Mouse (Mus musculus): ENCODE measurements around the gene Fam180a. TPM values are rescaled to one million over a fixed set of nuclear protein-coding genes. Genes with fewer than 3 reads are reported as not detected.

The Fam180a gene
- polyA plus RNA-seq, 1 experiment from 2014 or later, result 0.47 TPM

DNA sequence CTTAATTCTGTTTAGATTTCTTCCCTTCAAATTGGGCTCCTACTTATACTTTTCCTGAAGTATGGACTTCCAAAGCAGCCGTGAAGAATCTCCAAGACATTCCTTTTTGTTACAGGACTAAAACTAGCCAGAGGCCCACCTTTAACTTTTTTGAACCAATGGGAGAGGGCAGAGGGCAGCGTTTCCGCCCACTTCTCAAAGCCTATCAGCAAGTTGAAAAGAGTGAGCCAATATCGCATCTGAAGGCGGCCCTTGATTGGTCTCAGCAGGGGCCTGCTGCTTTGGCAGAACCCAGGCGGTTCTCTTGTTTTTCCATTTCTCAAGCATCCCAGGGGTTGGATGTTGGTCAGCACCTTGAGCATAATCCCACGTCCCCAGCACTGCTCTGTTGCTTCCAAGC, 17.9 kb downstream of the Fam180a start, which contains the start of gene Slc13a4:
Slc13a4 (minus strand) TSS at position 95 of the 400 bp plus-strand sequence.
- no peaks in the 10 kb centered on the region for H3K9me3 ChIP-seq (replicated peaks)

GRCm38 (mm10) chr6:35307136-35307535, 18.8 kb downstream of the Fam180a start:
- Histone ChIP-seq H3K27me3 (no peaks in the 10 kb centered on the region), H3K9me3 (replicated peaks) (no peaks in the 10 kb centered on the region), H3K27ac (no peak overlapping the region), H3K36me3 (no peaks in the 10 kb centered on the region), H3K9ac (no peak overlapping the region), H3K4me2 (no peak overlapping the region), H3K4me3 (replicated peaks) (no peak overlapping the region), H3K4me1 (no peaks in the 10 kb centered on the region)
- ATAC-seq (replicated peaks; ENCODE audit: low FRiP score), result no peak
- WGBS, result 75% methylated on average over 13 of the region's 13 CpGs

More for the DNA sequence above, 17.9 kb downstream of the Fam180a start, which contains the start of gene Slc13a4:
- no peak for ATAC-seq (replicated peaks; ENCODE audit: low FRiP score)
- Histone ChIP-seq H3K27ac (no peak within 1 kb of the TSS), H3K4me3 (replicated peaks) (no peak within 1 kb of the TSS), H3K36me3 (no peaks in the 10 kb centered on the region), H3K4me1 (no peaks in the 10 kb centered on the region), H3K4me2 (no peak within 1 kb of the TSS), H3K27me3 (no peaks in the 10 kb centered on the region), H3K9ac (no peak within 1 kb of the TSS)
- 44% methylated on average over 7 of the region's 7 CpGs for WGBS

DNA sequence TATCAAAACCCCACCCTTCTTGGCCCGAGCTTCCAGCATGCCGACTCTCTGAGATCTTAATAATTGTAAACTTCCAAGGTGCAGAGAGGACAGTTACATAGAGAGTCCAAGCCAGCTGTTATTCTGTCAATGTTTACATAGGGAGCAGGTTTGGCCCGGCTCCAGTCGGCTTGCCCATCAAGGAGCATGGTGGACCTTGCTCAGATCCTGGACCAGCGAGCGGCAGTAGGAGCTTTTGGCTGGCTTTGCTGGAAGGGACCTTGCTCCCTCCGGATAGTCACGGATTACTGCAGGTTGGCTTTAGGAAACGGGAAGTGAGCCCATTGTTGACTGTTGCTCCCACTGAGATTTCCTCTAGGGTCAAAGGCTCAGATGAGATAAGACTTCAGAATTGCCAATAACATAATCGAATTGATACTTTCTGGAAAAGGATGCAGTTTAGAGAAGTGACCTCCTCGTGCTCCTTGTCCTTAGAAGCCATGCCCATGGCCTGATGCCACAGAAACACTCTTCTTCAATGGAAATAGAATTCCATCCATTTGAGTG, 22.5 kb downstream of the Fam180a start:
- ATAC-seq (replicated peaks; ENCODE audit: low FRiP score), result peak; percentile 75
- H3K9ac ChIP-seq, result no peak overlapping the region
- H3K4me1 ChIP-seq, result no peaks in the 10 kb centered on the region
- H3K27me3 ChIP-seq, result no peaks in the 10 kb centered on the region
- H3K9me3 ChIP-seq (replicated peaks), result no peaks in the 10 kb centered on the region
- H3K36me3 ChIP-seq, result no peaks in the 10 kb centered on the region
- H3K27ac ChIP-seq, result no peak overlapping the region
- 76% methylated on average over 11 of the region's 11 CpGs for WGBS
- H3K4me3 ChIP-seq (replicated peaks), result no peak overlapping the region
- H3K4me2 ChIP-seq, result no peak overlapping the region

GRCm38 (mm10) chr6:35302581-35302980, 23.4 kb downstream of the Fam180a start:
- 94% methylated on average over 7 of the region's 7 CpGs for WGBS
- H3K36me3 ChIP-seq, result no peaks in the 10 kb centered on the region
- H3K4me1 ChIP-seq, result no peaks in the 10 kb centered on the region
- ATAC-seq (replicated peaks; ENCODE audit: low FRiP score), result no peak
- H3K9me3 ChIP-seq (replicated peaks), result no peaks in the 10 kb centered on the region
- H3K27me3 ChIP-seq, result no peaks in the 10 kb centered on the region
- H3K9ac ChIP-seq, result no peak overlapping the region
- H3K4me2 ChIP-seq, result no peak overlapping the region
- H3K27ac ChIP-seq, result no peak overlapping the region
- H3K4me3 ChIP-seq (replicated peaks), result no peak overlapping the region

GRCm38 (mm10) chr6:35298323-35298722, 27.6 kb downstream of the Fam180a start:
- Histone ChIP-seq H3K9me3 (replicated peaks) (no peaks in the 10 kb centered on the region), H3K27me3 (no peaks in the 10 kb centered on the region), H3K4me2 (no peak overlapping the region), H3K9ac (no peak overlapping the region), H3K4me1 (peaks cover 5% of the 10 kb centered on the region), H3K27ac (no peak overlapping the region), H3K4me3 (replicated peaks) (no peak overlapping the region), H3K36me3 (no peaks in the 10 kb centered on the region)
- ATAC-seq (replicated peaks; ENCODE audit: low FRiP score), result no peak
- WGBS, result 80% methylated on average over 6 of the region's 6 CpGs

DNA sequence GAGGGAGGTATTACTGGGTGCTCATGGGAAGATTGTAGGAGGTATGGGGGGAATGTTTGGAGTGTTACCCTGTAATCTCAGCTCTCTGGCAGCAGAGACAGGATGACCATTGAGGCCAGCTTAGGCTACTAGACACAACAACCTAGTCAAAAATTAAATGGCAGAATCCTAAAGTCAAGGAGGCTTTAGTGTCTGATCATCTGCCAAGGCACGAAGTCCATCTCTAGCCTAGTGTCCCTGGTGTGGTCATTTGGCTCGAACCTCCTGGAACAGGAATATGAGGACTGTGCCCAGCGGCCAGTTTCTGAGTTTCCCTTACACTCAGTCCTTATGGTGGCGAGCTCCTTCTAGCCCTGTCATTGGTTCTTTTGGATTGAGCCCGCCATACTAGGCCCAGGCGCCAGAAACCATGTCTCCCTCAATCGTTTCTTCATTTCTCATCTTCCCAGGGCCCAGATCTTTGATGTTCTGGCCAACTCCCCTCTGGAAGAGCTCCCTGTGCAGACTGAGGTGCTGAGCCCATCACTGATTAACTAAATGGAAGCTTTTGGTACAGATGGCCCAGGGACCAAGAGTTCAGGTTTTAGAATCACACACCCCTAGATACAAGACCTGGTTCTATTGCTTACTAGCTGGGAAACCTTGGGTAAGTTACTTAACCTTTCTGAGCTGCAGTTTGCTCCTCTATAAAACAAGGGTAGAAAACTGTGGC, 28.3 kb downstream of the Fam180a start:
- Histone ChIP-seq H3K27ac (no peak overlapping the region), H3K9ac (no peak overlapping the region), H3K9me3 (replicated peaks) (no peaks in the 10 kb centered on the region), H3K4me1 (peaks cover 5% of the 10 kb centered on the region), H3K27me3 (no peaks in the 10 kb centered on the region), H3K36me3 (no peaks in the 10 kb centered on the region), H3K4me2 (no peak overlapping the region), H3K4me3 (replicated peaks) (no peak overlapping the region)
- ATAC-seq (replicated peaks; ENCODE audit: low FRiP score), result no peak
- WGBS, result 86% methylated on average over 7 of the region's 7 CpGs

DNA sequence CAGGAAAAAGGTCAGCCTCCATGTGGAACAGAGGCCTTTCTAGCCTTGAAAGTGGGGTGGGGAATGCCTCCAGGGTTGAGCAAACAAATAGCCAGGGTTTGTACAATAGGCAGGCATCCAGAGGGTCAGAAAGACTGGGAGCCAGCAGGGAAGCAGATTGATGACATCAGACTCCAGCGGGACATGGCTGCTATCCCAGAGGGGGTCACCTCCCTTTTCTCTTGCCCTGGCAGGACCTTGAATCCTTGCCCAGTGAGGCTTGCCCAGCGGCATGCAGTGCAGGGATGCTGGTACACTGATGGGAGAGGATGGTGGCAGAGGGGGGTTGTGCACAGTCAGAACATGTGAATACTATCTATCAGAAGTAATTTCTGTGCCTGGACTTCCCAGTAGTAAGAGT, 28.9 kb downstream of the Fam180a start:
- H3K9ac ChIP-seq, result no peak overlapping the region
- no peaks in the 10 kb centered on the region for H3K27me3 ChIP-seq

DNA sequence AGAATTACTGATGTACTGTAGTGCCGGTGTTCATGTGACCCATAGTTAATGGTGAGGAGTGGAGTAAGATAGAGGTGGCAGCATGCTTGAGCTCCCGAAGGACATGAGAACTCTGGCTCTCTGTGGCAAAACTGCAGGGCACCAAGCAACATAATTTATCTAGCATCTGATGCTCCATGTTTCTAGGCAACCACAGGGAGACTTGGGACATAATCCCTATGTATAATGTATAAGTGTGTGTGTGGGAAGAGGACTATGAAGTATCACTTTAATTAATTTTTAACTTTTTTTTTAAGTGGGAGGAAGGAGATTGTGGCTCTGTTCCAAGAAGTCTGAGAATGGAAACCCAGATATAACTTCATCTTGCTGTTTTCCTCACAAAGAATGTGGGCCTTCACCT, 31.0 kb downstream of the Fam180a start:
- ATAC-seq (replicated peaks; ENCODE audit: low FRiP score), result no peak

More for the DNA sequence above, 28.9 kb downstream of the Fam180a start:
- Histone ChIP-seq H3K4me2 (no peak overlapping the region), H3K27ac (no peak overlapping the region), H3K36me3 (no peaks in the 10 kb centered on the region), H3K4me3 (replicated peaks) (no peak overlapping the region), H3K9me3 (replicated peaks) (no peaks in the 10 kb centered on the region), H3K4me1 (peaks cover 5% of the 10 kb centered on the region)
- 46% methylated on average over 2 of the region's 2 CpGs for WGBS
- ATAC-seq (replicated peaks; ENCODE audit: low FRiP score), result 0 out of 2 replicates have a peak, but pooled peaks have one; percentile 25

GRCm38 (mm10) chr6:35289676-35290075, 36.3 kb downstream of the Fam180a start:
- Histone ChIP-seq H3K4me1 (peaks cover 18% of the 10 kb centered on the region), H3K27ac (no peak overlapping the region), H3K4me3 (replicated peaks) (no peak overlapping the region), H3K36me3 (no peaks in the 10 kb centered on the region), H3K27me3 (no peaks in the 10 kb centered on the region), H3K9me3 (replicated peaks) (no peaks in the 10 kb centered on the region), H3K9ac (no peak overlapping the region), H3K4me2 (no peak overlapping the region)
- ATAC-seq (replicated peaks; ENCODE audit: low FRiP score), result no peak
- 92% methylated on average over 8 of the region's 8 CpGs for WGBS

More for the DNA sequence above, 31.0 kb downstream of the Fam180a start:
- Histone ChIP-seq H3K36me3 (no peaks in the 10 kb centered on the region), H3K4me3 (replicated peaks) (no peak overlapping the region), H3K27ac (no peak overlapping the region), H3K9me3 (replicated peaks) (no peaks in the 10 kb centered on the region), H3K4me2 (no peak overlapping the region), H3K9ac (no peak overlapping the region), H3K4me1 (peaks cover 5% of the 10 kb centered on the region), H3K27me3 (no peaks in the 10 kb centered on the region)
- 68% methylated on average over 2 of the region's 2 CpGs for WGBS

- peaks cover 18% of the 10 kb centered on the region for H3K4me1 ChIP-seq
- H3K4me2 ChIP-seq, result no peak overlapping the region
- no peak overlapping the region for H3K9ac ChIP-seq
- H3K27me3 ChIP-seq, result no peaks in the 10 kb centered on the region
- H3K27ac ChIP-seq, result peak overlapping the region; percentile 15; the same call in 1 of the 2 replicates
- ATAC-seq (replicated peaks; ENCODE audit: low FRiP score), result no peak
- 66% methylated on average over 7 of the region's 7 CpGs for WGBS
- no peak overlapping the region for H3K4me3 ChIP-seq (replicated peaks)
- H3K36me3 ChIP-seq, result no peaks in the 10 kb centered on the region
- no peaks in the 10 kb centered on the region for H3K9me3 ChIP-seq (replicated peaks)
Observed at GRCm38 (mm10) chr6:35288920-35289319, 37.0 kb downstream of the Fam180a start.

- H3K27me3 ChIP-seq, result no peaks in the 10 kb centered on the region
- no peaks in the 10 kb centered on the region for H3K9me3 ChIP-seq (replicated peaks)
- no peak overlapping the region for H3K9ac ChIP-seq
- no peak overlapping the region for H3K4me3 ChIP-seq (replicated peaks)
- WGBS, result 52% methylated on average over 11 of the region's 11 CpGs
- H3K36me3 ChIP-seq, result no peaks in the 10 kb centered on the region
- no peak overlapping the region for H3K4me2 ChIP-seq
- peak overlapping the region; percentile 65; the same call in 1 of the 2 replicates for H3K27ac ChIP-seq
- H3K4me1 ChIP-seq, result peaks cover 18% of the 10 kb centered on the region
- ATAC-seq (replicated peaks; ENCODE audit: low FRiP score), result peak; percentile 73
Observed at GRCm38 (mm10) chr6:35288114-35288761, 37.7 kb downstream of the Fam180a start.

GRCm38 (mm10) chr6:35279306-35279705, 46.6 kb downstream of the Fam180a start:
- Histone ChIP-seq H3K9ac (no peak overlapping the region), H3K4me2 (no peak overlapping the region), H3K9me3 (replicated peaks) (no peaks in the 10 kb centered on the region), H3K36me3 (no peaks in the 10 kb centered on the region), H3K4me1 (no peaks in the 10 kb centered on the region), H3K27ac (no peak overlapping the region), H3K4me3 (replicated peaks) (no peak overlapping the region), H3K27me3 (no peaks in the 10 kb centered on the region)
- ATAC-seq (replicated peaks; ENCODE audit: low FRiP score), result no peak
- 79% methylated on average over 10 of the region's 10 CpGs for WGBS
